ENCODE assay signal across 21 mouse cellular contexts in genomic region chr2:170017302-170017701, GRCm38 (mm10).
DNase-seq lines count a peak whose midpoint lies in the region; ATAC-seq lines count a peak whose summit lies in the region.
"Had no signal": no experiment of that assay in that cellular context is flagged by ENCODE, and none has a peak within 500 bp of the region (broad histone marks: within the 10 kb centered on the region; RNA-seq: fewer than 3 reads in every experiment).

No protein-coding gene starts in this region.

- no peak for ATAC-seq in forebrain, embryonic 15.5 days (replicated peaks)
- ATAC-seq in lung, embryonic 16.5 days (ENCODE audit: low read depth), result peak; percentile 41; the same call in 1 of the 2 replicates
- ATAC-seq in midbrain, embryonic 15.5 days (replicated peaks), result no peak
- ATAC-seq: activated CD4-positive, CD25-positive, alpha-beta regulatory T cell, adult 4 months; inflammation-experienced regulatory T-cells, adult 6 months; liver, postnatal 0 days had no signal

- H3K27ac ChIP-seq in forebrain, embryonic 10.5 days, result 0 out of 2 replicates have a peak overlapping the region, but pooled peaks have one; percentile 25
- no peak overlapping the region for H3K27ac ChIP-seq in forebrain, embryonic 15.5 days (replicated peaks)
- no peak overlapping the region for H3K27ac ChIP-seq in lung, embryonic 16.5 days (ENCODE audit: low read length)
- H3K27ac ChIP-seq in embryonic facial prominence, embryonic 10.5 days (replicated peaks), result 0 out of 2 replicates have a peak overlapping the region, but pooled peaks have one; percentile 7
- peak overlapping the region; percentile 51; the same call in 1 of the 2 replicates for H3K27ac ChIP-seq in midbrain, embryonic 15.5 days
- H3K27ac ChIP-seq: stomach, embryonic 15.5 days had no signal

- no peaks in the 10 kb centered on the region for H3K9me3 ChIP-seq in forebrain, embryonic 10.5 days
- no peaks in the 10 kb centered on the region for H3K9me3 ChIP-seq in forebrain, embryonic 15.5 days
- H3K9me3 ChIP-seq in lung, embryonic 16.5 days (ENCODE audit: control insufficient read depth, low read length), result no peaks in the 10 kb centered on the region
- no peaks in the 10 kb centered on the region for H3K9me3 ChIP-seq in embryonic facial prominence, embryonic 10.5 days
- H3K9me3 ChIP-seq in midbrain, embryonic 15.5 days, result no peaks in the 10 kb centered on the region
- H3K9me3 ChIP-seq: heart, embryonic 12.5 days; stomach, embryonic 15.5 days had no signal

- no peaks in the 10 kb centered on the region for H3K36me3 ChIP-seq in forebrain, embryonic 10.5 days (replicated peaks)
- H3K36me3 ChIP-seq in forebrain, embryonic 15.5 days, result no peaks in the 10 kb centered on the region
- H3K36me3 ChIP-seq in lung, embryonic 16.5 days (ENCODE audit: control insufficient read depth, insufficient read depth, low read length), result no peaks in the 10 kb centered on the region
- H3K36me3 ChIP-seq in embryonic facial prominence, embryonic 10.5 days (replicated peaks), result no peaks in the 10 kb centered on the region
- no peaks in the 10 kb centered on the region for H3K36me3 ChIP-seq in midbrain, embryonic 15.5 days (replicated peaks)
- H3K36me3 ChIP-seq: G1E; heart, embryonic 12.5 days; stomach, embryonic 15.5 days had no signal

- no peak overlapping the region for H3K4me3 ChIP-seq in forebrain, embryonic 10.5 days
- no peak overlapping the region for H3K4me3 ChIP-seq in forebrain, embryonic 15.5 days
- H3K4me3 ChIP-seq in lung, embryonic 16.5 days (ENCODE audit: low read length), result no peak overlapping the region
- H3K4me3 ChIP-seq in embryonic facial prominence, embryonic 10.5 days, result no peak overlapping the region
- H3K4me3 ChIP-seq in midbrain, embryonic 15.5 days, result no peak overlapping the region
- H3K4me3 ChIP-seq: heart, embryonic 12.5 days; stomach, embryonic 15.5 days had no signal

- 57% methylated on average over 6 of the region's 6 CpGs for WGBS in forebrain, embryonic 10.5 days
- WGBS in forebrain, embryonic 15.5 days, result 46% methylated on average over 5 of the region's 6 CpGs
- 47% methylated on average over 6 of the region's 6 CpGs for WGBS in lung, embryonic 16.5 days
- WGBS in embryonic facial prominence, embryonic 10.5 days, result 46% methylated on average over 6 of the region's 6 CpGs
- WGBS in midbrain, embryonic 15.5 days, result 24% methylated on average over 6 of the region's 6 CpGs

- DNase-seq in forebrain, embryonic 10.5 days (ENCODE audit: extremely low spot score, low spot score), result no peak
- no peak for DNase-seq in lung, adult 18-20 months
- DNase-seq in embryonic facial prominence, embryonic 10.5 days (ENCODE audit: low spot score), result no peak
- DNase-seq in yolk sac, embryonic 10.5 days (ENCODE audit: low spot score), result no peak
- DNase-seq in adrenal gland, postnatal 36 days, result no peak
- DNase-seq: adrenal gland, postnatal 10 days; cerebellum, adult 11 months; heart, adult 11 months; heart, postnatal 14 days; kidney, adult 2 months; kidney, postnatal 25 days; liver, postnatal 0 days; right cerebral cortex, postnatal 14 days had no signal

- H3K27me3 ChIP-seq in forebrain, embryonic 10.5 days (ENCODE audit: poor library complexity, severe bottlenecking), result no peaks in the 10 kb centered on the region
- no peaks in the 10 kb centered on the region for H3K27me3 ChIP-seq in forebrain, embryonic 15.5 days
- H3K27me3 ChIP-seq in lung, embryonic 16.5 days (ENCODE audit: control insufficient read depth, insufficient read depth, low read depth, low read length), result no peaks in the 10 kb centered on the region
- H3K27me3 ChIP-seq in embryonic facial prominence, embryonic 10.5 days (replicated peaks; ENCODE audit: low read depth, poor library complexity, severe bottlenecking), result no peaks in the 10 kb centered on the region
- H3K27me3 ChIP-seq in midbrain, embryonic 15.5 days (replicated peaks), result no peaks in the 10 kb centered on the region
- H3K27me3 ChIP-seq: heart, embryonic 12.5 days; stomach, embryonic 15.5 days had no signal

- H3K4me2 ChIP-seq in forebrain, embryonic 15.5 days (replicated peaks), result no peak overlapping the region
- no peak overlapping the region for H3K4me2 ChIP-seq in lung, embryonic 16.5 days (ENCODE audit: low read depth, low read length)
- H3K4me2 ChIP-seq in midbrain, embryonic 15.5 days, result no peak overlapping the region
- H3K4me2 ChIP-seq: heart, embryonic 12.5 days; stomach, embryonic 15.5 days had no signal

- H3K4me1 ChIP-seq in forebrain, embryonic 10.5 days, result peaks cover 11% of the 10 kb centered on the region
- peaks cover 12% of the 10 kb centered on the region for H3K4me1 ChIP-seq in forebrain, embryonic 15.5 days
- peaks cover under 1% of the 10 kb centered on the region; the same call in 1 of the 2 replicates for H3K4me1 ChIP-seq in lung, embryonic 16.5 days (replicated peaks; ENCODE audit: control insufficient read depth, insufficient read depth, low read length)
- peaks cover 15% of the 10 kb centered on the region for H3K4me1 ChIP-seq in embryonic facial prominence, embryonic 10.5 days
- H3K4me1 ChIP-seq in midbrain, embryonic 15.5 days, result peaks cover 11% of the 10 kb centered on the region
- H3K4me1 ChIP-seq: heart, embryonic 12.5 days; stomach, embryonic 15.5 days had no signal

- no peak overlapping the region for H3K9ac ChIP-seq in forebrain, embryonic 15.5 days (replicated peaks)
- no peak overlapping the region for H3K9ac ChIP-seq in lung, embryonic 16.5 days (ENCODE audit: low read length)
- no peak overlapping the region for H3K9ac ChIP-seq in midbrain, embryonic 15.5 days
- H3K9ac ChIP-seq: heart, embryonic 12.5 days; liver, postnatal 0 days; stomach, embryonic 15.5 days had no signal

Comparison
In these comparisons a context has a peak if more than half of its experiments do, and no peak if none do; other contexts are left out.
1. H3K27ac ChIP-seq: peak in forebrain, embryonic 10.5 days (single experiment), embryonic facial prominence, embryonic 10.5 days (single experiment) and midbrain, embryonic 15.5 days (single experiment); none in forebrain, embryonic 15.5 days (single experiment) and lung, embryonic 16.5 days (single experiment).